Mouse (Mus musculus) left cerebral cortex, adult 9 months (tissue): ENCODE results near the gene Ccdc69.
"Not testable (repeated sequence)": the region's sequence is repeated elsewhere in the genome, so short reads cannot be mapped to it uniquely, and the experiment has no call there.

Experiments used
- DNase-seq, 2 experiments: peaks; one replicate each; pipeline ENCODE4 v3.0.0; 2022; ENCODE audit warnings: low spot score in 2 of 2

Ccdc69 gene

GRCm38 (mm10) chr11:55077331-55078231, at the start of gene Ccdc69:
TSS of gene Ccdc69 (minus strand) at chr11:55078131.
- no peak for DNase-seq

- no peak for DNase-seq
These were observed 48.7 kb upstream of the Ccdc69 start for GRCm38 (mm10) chr11:55126663-55127062.

GRCm38 (mm10) chr11:55121430-55121829, 43.5 kb upstream of the Ccdc69 start:
- DNase-seq: no peak

GRCm38 (mm10) chr11:55120821-55121271, 42.9 kb upstream of the Ccdc69 start:
- DNase-seq: no peak

GRCm38 (mm10) chr11:55120279-55120678, 42.3 kb upstream of the Ccdc69 start:
- no peak for DNase-seq

GRCm38 (mm10) chr11:55117031-55117430, 39.1 kb upstream of the Ccdc69 start:
- no peak for DNase-seq

- no peak for DNase-seq
These were observed 38.1 kb upstream of the Ccdc69 start for GRCm38 (mm10) chr11:55116004-55116403.

GRCm38 (mm10) chr11:55114291-55114690, 36.4 kb upstream of the Ccdc69 start:
- no peak for DNase-seq

- DNase-seq: not testable (repeated sequence)
These were observed 35.9 kb upstream of the Ccdc69 start for GRCm38 (mm10) chr11:55113861-55114250.

- peak; percentile 8 to 35 for DNase-seq
These were observed 35.4 kb upstream of the Ccdc69 start for GRCm38 (mm10) chr11:55113209-55113860.

GRCm38 (mm10) chr11:55110566-55111169, 32.7 kb upstream of the Ccdc69 start:
- no peak for DNase-seq

- no peak for DNase-seq
These were observed 31.8 kb upstream of the Ccdc69 start for GRCm38 (mm10) chr11:55109521-55110300.

- DNase-seq: no peak
These were observed 28.7 kb upstream of the Ccdc69 start for GRCm38 (mm10) chr11:55106636-55107035.

GRCm38 (mm10) chr11:55105389-55105788, 27.5 kb upstream of the Ccdc69 start:
- DNase-seq: no peak

GRCm38 (mm10) chr11:55103229-55103628, 25.3 kb upstream of the Ccdc69 start:
- DNase-seq: no peak

- no peak for DNase-seq
These were observed 24.1 kb upstream of the Ccdc69 start for GRCm38 (mm10) chr11:55102015-55102414.

GRCm38 (mm10) chr11:55099868-55100267, 21.9 kb upstream of the Ccdc69 start:
- no peak for DNase-seq

- DNase-seq: no peak
These were observed 21.3 kb upstream of the Ccdc69 start for GRCm38 (mm10) chr11:55099019-55099771.

GRCm38 (mm10) chr11:55098189-55098915, 20.4 kb upstream of the Ccdc69 start:
- DNase-seq: peak in 1 of 2 experiments; percentile 8
